Mouse (Mus musculus): ENCODE data around the gene Slc39a3.
"Not testable (repeated sequence)": the region's sequence is repeated elsewhere in the genome, so short reads cannot be mapped to it uniquely, and the experiment has no call there.

The Slc39a3 gene

DNA sequence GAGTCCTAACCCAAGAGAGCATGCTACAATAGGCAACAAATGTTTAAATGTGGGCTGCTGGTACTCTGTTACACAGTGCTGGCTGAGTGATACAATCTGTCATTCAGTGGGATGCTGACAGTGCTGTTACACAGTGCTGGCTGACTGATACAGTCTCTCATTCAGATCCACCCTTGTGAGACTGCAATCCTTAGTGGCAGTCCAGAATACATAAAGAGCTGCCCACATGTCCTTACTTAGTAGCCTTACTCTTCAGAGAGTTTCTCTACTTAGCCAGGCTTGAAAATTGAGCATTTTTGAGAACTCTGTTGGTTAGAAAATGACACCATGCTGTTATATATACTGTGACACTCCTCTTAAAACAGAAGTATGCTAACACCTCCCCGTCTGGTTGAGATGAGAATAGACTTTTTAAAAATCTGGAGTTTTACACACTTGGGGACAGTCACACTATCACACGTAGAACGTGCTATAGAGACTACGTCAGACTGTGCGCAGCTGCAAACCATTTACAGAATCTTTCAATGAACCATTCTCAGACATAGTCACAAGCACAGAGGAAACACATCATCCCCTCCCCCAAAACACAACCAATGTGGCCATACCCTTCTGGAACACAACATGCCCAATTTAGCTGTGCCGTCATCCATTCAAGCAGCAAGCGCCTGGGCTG is 31.1 kb downstream of the Slc39a3 start:
- DNase-seq (ENCODE audit: low read depth, low spot score): no peak

GRCm38 (mm10) chr10:81001161-81001560 is 36.1 kb downstream of the Slc39a3 start:
- no peak for DNase-seq (ENCODE audit: low read depth, low spot score)

DNA sequence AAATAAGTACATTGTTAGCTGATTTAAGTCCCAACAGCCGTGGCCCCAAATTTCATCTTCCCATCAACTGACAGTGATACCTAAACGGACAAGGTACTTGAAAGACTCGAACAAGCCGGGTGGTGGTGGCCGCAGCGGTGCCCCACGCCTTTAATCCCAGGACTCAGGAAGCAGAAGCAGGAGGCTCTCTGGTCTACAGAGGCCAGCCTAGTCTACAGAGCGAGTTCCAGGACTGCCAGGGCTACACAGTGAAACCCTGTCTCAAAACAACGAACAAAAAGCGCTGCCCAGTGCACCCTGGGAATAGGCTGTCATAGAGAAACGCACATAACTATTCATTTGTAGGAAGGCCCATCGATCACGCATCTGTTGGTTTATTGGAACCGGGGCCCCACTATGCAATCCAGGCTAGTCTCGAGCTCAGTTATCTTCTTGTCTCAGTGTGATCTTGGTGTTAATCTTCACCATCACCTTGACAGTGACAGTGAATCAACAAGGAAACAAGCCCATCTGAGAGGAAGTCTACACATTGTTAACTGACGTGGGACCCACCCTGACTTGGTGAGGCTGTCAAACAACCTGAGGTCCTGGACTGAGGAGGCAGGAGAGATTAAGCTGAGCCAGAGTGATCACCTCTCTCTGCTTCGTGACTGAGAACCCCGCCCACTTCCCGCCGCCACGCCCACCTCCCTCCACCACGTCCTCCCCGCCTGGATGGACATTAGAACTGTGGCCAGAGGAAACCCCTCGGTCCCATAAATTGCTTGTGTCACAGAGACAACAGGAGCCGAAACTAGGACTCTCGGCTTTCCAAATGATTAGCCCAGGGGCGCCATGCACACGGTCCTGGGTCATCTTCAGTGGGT is 36.8 kb downstream of the Slc39a3 start:
- DNase-seq (ENCODE audit: low read depth, low spot score): no peak

GRCm38 (mm10) chr10:80999362-81000196 is 37.6 kb downstream of the Slc39a3 start:
- DNase-seq (ENCODE audit: low read depth, low spot score): peak; percentile 71

DNA sequence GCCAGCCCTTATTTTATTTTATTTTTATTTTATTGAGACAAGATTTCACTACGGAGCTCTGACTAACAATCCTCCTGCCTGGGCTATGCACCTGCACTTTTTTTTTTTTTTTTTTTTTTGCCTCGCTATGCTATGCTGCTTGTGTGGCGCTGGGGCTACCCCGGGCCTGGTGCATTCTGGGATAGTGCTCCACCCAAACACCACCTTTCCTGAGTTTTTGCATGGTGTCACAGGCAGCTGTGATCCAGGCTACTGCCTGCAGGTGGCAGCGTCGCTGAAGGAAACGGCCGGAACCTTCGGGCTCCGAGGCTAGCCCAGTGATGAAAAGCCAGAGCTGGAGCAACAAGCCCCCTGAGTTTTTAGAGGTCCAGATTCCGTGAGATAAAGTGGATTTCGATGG is 38.4 kb downstream of the Slc39a3 start:
- DNase-seq (ENCODE audit: low read depth, low spot score): no peak

GRCm38 (mm10) chr10:80998021-80998420 is 39.2 kb downstream of the Slc39a3 start:
- no peak for DNase-seq (ENCODE audit: low read depth, low spot score)

DNA sequence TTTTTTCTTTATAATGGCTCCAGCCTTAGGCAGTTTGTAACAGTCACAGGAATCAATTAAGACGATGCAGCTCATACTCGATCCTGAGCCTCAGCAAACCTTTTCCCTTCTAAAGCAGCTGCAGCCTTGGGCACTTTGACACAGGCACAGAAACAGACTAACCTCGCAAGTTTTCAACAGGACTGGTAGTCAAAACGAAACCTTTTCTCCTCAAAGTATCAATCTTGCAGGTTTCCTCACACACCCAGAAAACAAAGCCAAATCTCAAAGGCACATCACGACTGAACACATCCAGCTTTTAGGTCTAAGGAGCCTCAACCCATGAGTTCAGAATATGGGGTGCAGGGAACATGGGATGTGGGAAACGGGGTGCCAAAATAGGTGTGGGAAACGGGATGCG is 39.9 kb downstream of the Slc39a3 start:
- DNase-seq (ENCODE audit: low read depth, low spot score): no peak

- DNase-seq (ENCODE audit: low read depth, low spot score): no peak
Measured at GRCm38 (mm10) chr10:80996501-80996900, 40.7 kb downstream of the Slc39a3 start.

DNA sequence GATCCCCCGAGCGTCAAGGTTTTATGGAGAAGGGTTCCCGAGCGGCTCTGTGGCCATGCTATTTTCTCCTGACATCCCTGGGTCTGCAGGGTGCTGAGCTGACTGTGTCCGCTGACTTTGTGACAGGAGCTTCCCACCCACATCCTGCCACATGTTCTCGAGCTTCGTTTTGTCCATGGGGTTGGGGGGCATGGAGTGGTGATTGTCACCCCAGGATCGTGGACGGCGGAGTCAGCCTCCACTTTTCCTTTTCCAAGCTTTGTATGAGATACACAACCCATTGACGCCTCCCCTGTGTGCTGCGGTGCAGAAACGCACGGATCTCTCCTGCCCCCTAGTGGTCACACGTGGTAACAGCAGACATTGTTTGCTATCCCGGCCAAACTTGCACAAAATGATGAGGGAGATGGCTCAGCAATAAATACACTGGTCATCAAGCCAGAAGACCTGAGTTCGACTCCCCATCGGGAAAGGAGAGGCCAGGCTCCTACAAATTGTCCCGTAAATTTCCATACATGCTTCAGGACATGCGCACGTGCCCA is 42.1 kb downstream of the Slc39a3 start:
- DNase-seq (ENCODE audit: low read depth, low spot score): peak; percentile 51

DNA sequence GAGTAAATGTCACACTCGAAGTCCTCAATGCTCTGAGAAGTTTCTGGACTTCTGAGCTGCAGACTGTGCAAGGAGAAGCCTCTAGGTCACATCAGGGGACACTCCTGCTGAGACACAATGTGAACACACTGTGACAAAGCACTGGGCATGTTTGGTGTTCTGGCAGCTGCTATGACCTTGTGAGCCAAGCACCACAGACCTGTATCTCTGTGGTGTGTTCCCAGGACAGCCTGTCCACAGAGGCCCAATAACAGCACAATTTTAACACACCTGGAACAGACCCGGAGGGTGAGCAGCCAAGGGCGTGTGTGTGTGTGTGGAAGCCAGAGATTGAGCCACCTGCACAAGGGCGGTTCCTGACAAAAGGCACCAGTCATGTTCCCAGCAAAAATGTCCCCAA is 42.6 kb downstream of the Slc39a3 start:
- no peak for DNase-seq (ENCODE audit: low read depth, low spot score)

DNA sequence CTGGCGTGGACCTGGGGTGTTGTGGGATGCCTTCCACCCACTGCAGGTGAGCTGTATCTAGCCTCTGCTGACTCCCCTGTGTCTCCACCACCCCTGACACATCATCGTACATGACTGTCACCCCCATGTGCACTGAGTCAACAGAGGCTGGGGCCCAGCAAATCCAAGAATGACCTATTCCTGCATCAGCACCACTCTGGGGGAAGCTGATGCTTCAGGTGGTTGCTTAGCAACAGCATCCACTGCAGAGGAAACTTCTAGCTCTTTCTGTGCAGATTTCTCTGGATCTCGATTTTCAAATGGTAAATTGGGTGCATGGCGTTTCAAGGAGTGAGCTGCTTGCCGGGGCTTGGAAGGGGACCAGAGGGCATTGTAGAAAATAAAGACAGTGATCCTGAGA is 44.0 kb downstream of the Slc39a3 start:
- no peak for DNase-seq (ENCODE audit: low read depth, low spot score)

DNA sequence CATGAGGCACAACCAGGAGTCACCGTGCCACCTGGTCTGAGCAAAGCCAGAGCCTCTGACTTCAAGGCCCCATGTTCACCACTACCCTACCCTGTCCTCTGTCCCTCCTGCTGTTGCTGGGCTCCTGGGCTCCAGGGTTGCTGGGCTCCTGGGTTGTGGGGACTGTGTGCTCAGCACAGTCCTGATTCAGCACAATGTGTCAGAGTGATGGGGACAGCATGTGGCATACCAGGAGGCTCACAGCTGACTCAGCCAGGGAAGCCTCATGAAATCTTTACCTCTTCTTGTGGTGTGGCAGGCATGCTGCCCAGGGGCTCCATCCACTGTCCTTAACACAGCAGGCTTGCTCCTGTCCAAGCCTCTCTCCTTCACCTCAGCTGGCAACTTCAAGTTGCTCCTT is 45.3 kb downstream of the Slc39a3 start:
- DNase-seq (ENCODE audit: low read depth, low spot score): no peak

DNA sequence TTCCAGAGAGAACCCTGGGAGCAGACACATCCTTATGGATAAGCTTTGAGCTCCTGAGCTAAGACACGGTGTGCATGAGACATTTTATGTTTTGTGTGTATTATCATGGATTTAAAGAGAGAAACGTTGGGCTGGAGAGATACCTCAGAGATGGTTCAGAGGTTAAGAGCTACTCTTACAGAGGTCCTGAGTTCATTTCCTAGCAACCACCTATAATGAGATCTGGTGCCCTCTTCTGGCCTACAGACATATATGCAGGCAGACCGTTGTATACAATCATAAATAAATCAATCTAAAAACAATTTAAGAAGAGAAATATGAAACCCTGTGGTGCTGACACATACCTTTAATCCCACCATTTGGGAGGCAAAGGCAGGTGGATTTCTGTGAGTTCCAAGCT is 46.2 kb downstream of the Slc39a3 start:
- no peak for DNase-seq (ENCODE audit: low read depth, low spot score)

DNA sequence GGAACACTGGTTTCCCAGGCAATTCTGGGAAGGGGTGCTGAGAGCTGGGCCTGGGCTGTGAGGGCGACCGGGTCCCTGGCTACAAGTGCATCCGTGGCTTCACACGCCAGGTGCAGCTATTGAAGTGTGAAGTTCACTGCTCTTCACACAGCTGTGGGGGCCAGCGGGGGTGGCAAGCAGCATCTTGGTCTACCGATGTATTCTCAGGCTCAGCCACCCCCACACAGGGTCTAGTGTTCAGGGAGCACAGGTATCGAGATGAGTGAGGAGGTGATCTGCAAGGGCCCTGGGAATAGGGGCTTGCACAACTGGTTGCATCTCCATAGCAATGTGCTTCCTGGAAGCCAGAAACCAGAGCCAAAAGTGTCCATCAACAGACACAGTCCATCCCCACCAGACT is 46.8 kb downstream of the Slc39a3 start:
- DNase-seq (ENCODE audit: low read depth, low spot score): no peak

DNA sequence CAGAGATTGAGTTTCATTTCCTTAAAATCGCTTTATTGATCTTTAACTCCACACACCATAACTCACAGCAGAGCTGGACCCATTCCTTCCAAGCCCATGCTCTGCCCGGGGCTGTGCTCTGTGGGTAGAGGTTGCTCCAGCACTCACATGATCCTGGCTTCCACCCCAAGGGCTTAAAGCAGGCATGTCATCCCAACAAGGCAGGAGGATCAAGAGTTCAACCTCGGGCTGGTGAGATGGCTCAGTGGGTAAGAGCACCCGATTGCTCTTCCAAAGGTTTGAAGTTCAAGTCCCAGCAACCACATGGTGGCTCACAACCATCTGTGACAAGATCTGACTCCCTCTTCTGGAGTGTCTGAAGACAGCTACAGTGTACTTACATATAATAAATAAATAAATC is 47.4 kb downstream of the Slc39a3 start:
- not testable (repeated sequence) for DNase-seq (ENCODE audit: low read depth, low spot score)

GRCm38 (mm10) chr10:80989446-80989845 is 47.8 kb downstream of the Slc39a3 start:
- no peak for DNase-seq (ENCODE audit: low read depth, low spot score)

DNA sequence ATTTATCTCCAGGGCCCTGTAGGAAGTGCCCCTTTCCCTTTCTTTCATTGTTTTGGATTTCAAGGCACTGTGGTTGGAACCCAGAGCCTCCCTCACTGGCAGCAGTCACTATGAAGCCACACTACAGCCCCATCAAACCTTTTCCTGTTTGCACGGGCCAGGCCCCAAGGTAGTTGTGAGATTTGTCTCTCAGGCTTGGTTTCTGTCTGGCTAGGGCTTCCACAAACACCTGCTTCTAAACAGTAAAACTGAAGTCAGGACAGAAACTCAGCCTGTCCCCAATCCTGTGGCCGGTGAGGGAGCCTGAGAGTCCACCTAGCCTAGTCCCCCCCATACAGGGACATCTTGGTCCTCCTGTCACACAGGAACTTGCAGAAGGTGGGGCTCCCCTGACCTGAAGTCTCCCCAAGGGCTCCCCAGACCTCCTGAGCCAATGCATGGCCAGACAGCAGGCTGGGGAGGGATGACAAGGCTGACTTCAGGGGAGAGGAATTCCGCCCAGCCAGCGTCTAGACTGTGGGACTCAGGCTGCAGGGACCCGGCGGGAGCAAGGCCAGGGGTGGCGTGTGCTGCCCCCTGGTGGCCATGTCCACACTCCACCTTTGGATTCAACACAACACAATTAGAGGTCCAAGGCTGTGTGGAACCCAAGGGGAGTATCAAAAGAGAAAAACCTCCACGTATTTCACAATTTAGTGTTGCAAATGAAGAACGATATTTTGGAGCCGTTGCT is 49.4 kb downstream of the Slc39a3 start:
- DNase-seq (ENCODE audit: low read depth, low spot score): peak; percentile 61

- no peak for DNase-seq (ENCODE audit: low read depth, low spot score)
Measured at GRCm38 (mm10) chr10:80986754-80987153, 50.5 kb downstream of the Slc39a3 start.

- DNase-seq (ENCODE audit: low read depth, low spot score): no peak
Measured at GRCm38 (mm10) chr10:80985970-80986701, 51.1 kb downstream of the Slc39a3 start.

GRCm38 (mm10) chr10:80985241-80985969 is 51.8 kb downstream of the Slc39a3 start:
- DNase-seq (ENCODE audit: low read depth, low spot score): peak; percentile 44
